Mouse (Mus musculus) urinary bladder, postnatal 10 days (tissue): ENCODE results near the gene Cnksr3.

Experiments used
- DNase-seq: peaks from one replicate; pipeline ENCODE4 v3.0.0; 2022; ENCODE audit warnings: low spot score

The Cnksr3 gene

GRCm38 (mm10) chr10:7196668-7197400 is 15.2 kb downstream of the Cnksr3 start:
- no peak for DNase-seq

- DNase-seq = no peak
These were observed 16.1 kb downstream of the Cnksr3 start for GRCm38 (mm10) chr10:7195927-7196326.

GRCm38 (mm10) chr10:7191721-7192413 is 20.2 kb downstream of the Cnksr3 start:
- no peak for DNase-seq

GRCm38 (mm10) chr10:7189194-7189593 is 22.8 kb downstream of the Cnksr3 start:
- DNase-seq = no peak

GRCm38 (mm10) chr10:7187881-7188280 is 24.2 kb downstream of the Cnksr3 start:
- DNase-seq = no peak

GRCm38 (mm10) chr10:7186992-7187391 is 25.0 kb downstream of the Cnksr3 start:
- DNase-seq = no peak

GRCm38 (mm10) chr10:7186018-7186417 is 26.0 kb downstream of the Cnksr3 start:
- DNase-seq = no peak

- DNase-seq = no peak
These were observed 28.8 kb downstream of the Cnksr3 start for GRCm38 (mm10) chr10:7183171-7183631.

GRCm38 (mm10) chr10:7182555-7183170 is 29.4 kb downstream of the Cnksr3 start:
- no peak for DNase-seq

- no peak for DNase-seq
These were observed 31.7 kb downstream of the Cnksr3 start for GRCm38 (mm10) chr10:7180296-7180695.

- DNase-seq = no peak
These were observed 33.5 kb downstream of the Cnksr3 start for GRCm38 (mm10) chr10:7178571-7178970.

- DNase-seq = no peak
These were observed 35.7 kb downstream of the Cnksr3 start for GRCm38 (mm10) chr10:7176205-7176910.

GRCm38 (mm10) chr10:7174480-7174879 is 37.6 kb downstream of the Cnksr3 start:
- DNase-seq = no peak

GRCm38 (mm10) chr10:7173098-7173497 is 38.9 kb downstream of the Cnksr3 start:
- DNase-seq = no peak

- no peak for DNase-seq
These were observed 41.6 kb downstream of the Cnksr3 start for GRCm38 (mm10) chr10:7170434-7170833.

GRCm38 (mm10) chr10:7163031-7163430 is 49.0 kb downstream of the Cnksr3 start:
- no peak for DNase-seq

GRCm38 (mm10) chr10:7159061-7159511 is 53.0 kb downstream of the Cnksr3 start:
- DNase-seq = no peak

GRCm38 (mm10) chr10:7158285-7159060 is 53.6 kb downstream of the Cnksr3 start:
- no peak for DNase-seq

GRCm38 (mm10) chr10:7154877-7155276 is 57.2 kb downstream of the Cnksr3 start:
- DNase-seq = no peak

- no peak for DNase-seq
These were observed 59.1 kb downstream of the Cnksr3 start for GRCm38 (mm10) chr10:7152926-7153325.
